Comparison of ENCODE assay signal across 21 mouse cellular contexts in genomic region chr7:127262218-127262961, GRCm38 (mm10). TPM values are rescaled to one million over a fixed set of nuclear protein-coding genes. Genes with fewer than 3 reads are reported as not detected.
A peak's percentile ranks its signal among the peaks of the same experiment; 100 is the strongest.
DNase-seq lines count a peak whose midpoint lies in the region; ATAC-seq and TF ChIP-seq lines count a peak whose summit lies in the region.
"Had no signal": no experiment of that assay in that cellular context is flagged by ENCODE, and none has a peak within 500 bp of the region (broad histone marks: within the 10 kb centered on the region; RNA-seq: fewer than 3 reads in every experiment).

No protein-coding gene starts in this region.

- intact Hi-C loops in heart, postnatal 25 days (cut with DNase I), result loop anchor here (5.0 kb wide), 2 partner anchors 80 to 250 kb away; partner anchors contain the start of gene Srcap

- no peaks in the 10 kb centered on the region for H3K27me3 ChIP-seq in limb, embryonic 13.5 days
- no peaks in the 10 kb centered on the region for H3K27me3 ChIP-seq in limb, embryonic 10.5 days (ENCODE audit: low read depth, poor library complexity, severe bottlenecking)
- no peaks in the 10 kb centered on the region for H3K27me3 ChIP-seq in MEL (ENCODE audit: control insufficient read depth in 1 of 2, insufficient read depth in 2 of 2, low read length in 2 of 2)
- no peaks in the 10 kb centered on the region for H3K27me3 ChIP-seq in liver, embryonic 13.5 days
- H3K27me3 ChIP-seq: embryonic facial prominence, embryonic 15.5 days; heart, embryonic 12.5 days; hindbrain, embryonic 12.5 days had no signal

- no peak overlapping the region for H3K27ac ChIP-seq in limb, embryonic 13.5 days
- no peak overlapping the region for H3K27ac ChIP-seq in limb, embryonic 10.5 days
- H3K27ac ChIP-seq in MEL (ENCODE audit: control insufficient read depth, low read depth, low read length), result peak overlapping the region; percentile 45
- H3K27ac ChIP-seq in liver, embryonic 13.5 days, result peak overlapping the region; percentile 34; the same call in 1 of the 2 replicates
- H3K27ac ChIP-seq: embryonic facial prominence, embryonic 15.5 days; forebrain, embryonic 10.5 days; gastrocnemius, adult 2 months; hindbrain, embryonic 12.5 days had no signal

- no peak for TF ChIP-seq POLR2A in MEL (IDR thresholded peaks at IDR 0.05; ENCODE audit: control insufficient read depth in 1 of 2, insufficient read depth in 1 of 2, low read depth in 1 of 2, low read length in 2 of 2, poor library complexity in 1 of 2)

- TF ChIP-seq RAD21 in MEL (IDR thresholded peaks at IDR 0.05; ENCODE audit: low read depth, low read length), result no peak

- no peak for DNase-seq in limb, embryonic 10.5 days (ENCODE audit: low spot score)
- peak; percentile 53 for DNase-seq in lung, postnatal 10 days
- no peak for DNase-seq in lung, adult 18-20 months
- peak; percentile 67 for DNase-seq in MEL (ENCODE audit: low read depth, low spot score)
- no peak for DNase-seq in liver, embryonic 13.5 days
- DNase-seq in heart, postnatal 25 days (ENCODE audit: low spot score), result no peak
- no peak for DNase-seq in spleen, postnatal 4 days (ENCODE audit: low spot score in 2 of 2)
- DNase-seq: adrenal gland, postnatal 10 days; cerebellum, adult 11 months; cerebellum, adult 8-10 months; embryo, embryonic 11 days; gastrocnemius, adult 2 months; gastrocnemius, postnatal 25 days; heart, postnatal 4 days had no signal

- H3K9me3 ChIP-seq in limb, embryonic 13.5 days, result no peaks in the 10 kb centered on the region
- H3K9me3 ChIP-seq in limb, embryonic 10.5 days (replicated peaks), result no peaks in the 10 kb centered on the region
- no peaks in the 10 kb centered on the region for H3K9me3 ChIP-seq in MEL (replicated peaks; ENCODE audit: insufficient read depth, low read length)
- H3K9me3 ChIP-seq in liver, embryonic 13.5 days (replicated peaks), result no peaks in the 10 kb centered on the region
- H3K9me3 ChIP-seq: embryonic facial prominence, embryonic 15.5 days; forebrain, embryonic 10.5 days; heart, embryonic 12.5 days; hindbrain, embryonic 12.5 days had no signal

- H3K79me2 ChIP-seq in MEL (ENCODE audit: control insufficient read depth, insufficient read depth, low read length, poor library complexity), result peaks cover 11% of the 10 kb centered on the region

- H3K4me1 ChIP-seq in limb, embryonic 13.5 days, result peaks cover 22% of the 10 kb centered on the region
- peaks cover 21% of the 10 kb centered on the region for H3K4me1 ChIP-seq in limb, embryonic 10.5 days
- peaks cover 17 to 26% of the 10 kb centered on the region in 2 experiments for H3K4me1 ChIP-seq in MEL (ENCODE audit: control insufficient read depth in 1 of 2, insufficient read depth in 2 of 2, low read length in 2 of 2)
- H3K4me1 ChIP-seq in liver, embryonic 13.5 days (replicated peaks), result peaks cover 56% of the 10 kb centered on the region

- H3K9ac ChIP-seq in limb, embryonic 13.5 days, result 0 out of 2 replicates have a peak overlapping the region, but pooled peaks have one; percentile 15
- no peak overlapping the region; the same call in 1 of the 2 replicates for H3K9ac ChIP-seq in MEL (ENCODE audit: control insufficient read depth, low read depth, low read length, poor library complexity, severe bottlenecking)
- H3K9ac ChIP-seq in liver, embryonic 13.5 days, result peak overlapping the region; percentile 14; the same call in 1 of the 2 replicates
- H3K9ac ChIP-seq: embryonic facial prominence, embryonic 15.5 days; heart, embryonic 12.5 days; hindbrain, embryonic 12.5 days had no signal

- no peak for TF ChIP-seq CTCF in MEL (IDR thresholded peaks at IDR 0.05 in 2 of 3, conservative IDR thresholded peaks at IDR 0.05 in 1 of 3; ENCODE audit: control insufficient read depth in 1 of 3, insufficient read depth in 1 of 3, low read depth in 2 of 3, low read length in 3 of 3, poor library complexity in 1 of 3, severe bottlenecking in 1 of 3)

- ATAC-seq in limb, embryonic 13.5 days (ENCODE audit: low FRiP score, low read depth), result no peak
- no peak for ATAC-seq in liver, embryonic 13.5 days (ENCODE audit: low read depth)
- ATAC-seq: forebrain, embryonic 14.5 days had no signal

- H3K36me3 ChIP-seq in limb, embryonic 13.5 days, result peaks cover 8% of the 10 kb centered on the region; the same call in 1 of the 2 replicates
- peaks cover 20% of the 10 kb centered on the region for H3K36me3 ChIP-seq in limb, embryonic 10.5 days
- peaks cover 0 to 30% of the 10 kb centered on the region in 2 experiments; a peak in 2 of 4 replicates for H3K36me3 ChIP-seq in MEL (ENCODE audit: control insufficient read depth in 1 of 2, insufficient read depth in 2 of 2, low read length in 2 of 2)
- H3K36me3 ChIP-seq in liver, embryonic 13.5 days, result 0 out of 2 replicates have a peak, but pooled peaks cover 4% of the 10 kb centered on the region
- H3K36me3 ChIP-seq: embryonic facial prominence, embryonic 15.5 days; hindbrain, embryonic 12.5 days had no signal

- TF ChIP-seq EP300 in MEL (IDR thresholded peaks at IDR 0.05; ENCODE audit: low read depth in 1 of 2, low read length in 2 of 2), result peak; percentile 57 to 80

- H3K4me2 ChIP-seq in limb, embryonic 13.5 days (replicated peaks), result no peak overlapping the region
- H3K4me2 ChIP-seq in liver, embryonic 13.5 days, result 0 out of 2 replicates have a peak overlapping the region, but pooled peaks have one; percentile 10
- H3K4me2 ChIP-seq: embryonic facial prominence, embryonic 15.5 days; heart, embryonic 12.5 days; hindbrain, embryonic 12.5 days had no signal

- 85% methylated on average over 10 of the region's 10 CpGs for WGBS in limb, embryonic 13.5 days
- 91% methylated on average over 10 of the region's 10 CpGs for WGBS in limb, embryonic 10.5 days
- 42% methylated on average over 10 of the region's 10 CpGs for WGBS in liver, embryonic 13.5 days (ENCODE audit: insufficient replicate concordance)

- no peak overlapping the region for H3K4me3 ChIP-seq in limb, embryonic 13.5 days
- H3K4me3 ChIP-seq in limb, embryonic 10.5 days, result no peak overlapping the region
- H3K4me3 ChIP-seq in MEL (ENCODE audit: control insufficient read depth in 1 of 2, insufficient read depth in 1 of 2, low read depth in 2 of 2, low read length in 2 of 2), result peak overlapping the region in 1 of 2 experiments; percentile 19; a peak in 2 of 4 replicates
- no peak overlapping the region for H3K4me3 ChIP-seq in liver, embryonic 13.5 days (replicated peaks)
- H3K4me3 ChIP-seq: embryonic facial prominence, embryonic 15.5 days; erythroblast, embryonic 14.5 days; forebrain, embryonic 10.5 days; gastrocnemius, adult 2 months; heart, embryonic 12.5 days; hindbrain, embryonic 12.5 days had no signal

TF ChIP-seq in MEL, 35 proteins besides CTCF, POLR2A, EP300 and RAD21 (continues in another document):
- TF ChIP-seq ZMIZ1 (IDR thresholded peaks at IDR 0.05; ENCODE audit: low read depth, low read length), result no peak
- TF ChIP-seq SIN3A (IDR thresholded peaks at IDR 0.05; ENCODE audit: low read length), result peak; percentile 61
- TF ChIP-seq MYC (IDR thresholded peaks at IDR 0.05; ENCODE audit: low read depth, low read length), result no peak
- no peak for TF ChIP-seq E2F4 (IDR thresholded peaks at IDR 0.05; ENCODE audit: borderline replicate concordance, low read depth, low read length)

RNA-seq across cellular contexts. Expression of gene Dctpp1, which starts 1.9 kb away (rescaled TPM):
- 172 and 176 TPM in 2 replicates for polyA plus RNA-seq in limb, embryonic 13.5 days (2015; fragmentation: Nextera tagmentation; extraction: Ambion mirVana)
- polyA plus RNA-seq in limb, embryonic 10.5 days (2016; fragmentation: Nextera tagmentation; extraction: Ambion mirVana), result 340 and 453 TPM in 2 replicates
- 238 and 253 TPM in 2 replicates for total RNA-seq in MEL (2012; rRNA removed)
- 100 to 1,000 TPM in 1 of 2 experiments, not detected in 1; 290 TPM for polyA plus RNA-seq in MEL (2012; ENCODE audit: insufficient read depth in 1 of 2, insufficient read length in 2 of 2, low read depth in 1 of 2, low replicate concordance in 2 of 2, missing spikeins in 1 of 2)
- polyA plus RNA-seq in liver, embryonic 13.5 days (2015; fragmentation: Nextera tagmentation; extraction: Ambion mirVana), result 134 and 136 TPM in 2 replicates
- 10 to 100 TPM; 46.7 to 47.5 TPM for total RNA-seq in heart, postnatal 25 days (2021)

RNA-seq across cellular contexts. Expression of gene Sephs2, which starts 11.5 kb away (rescaled TPM):
- polyA plus RNA-seq in limb, embryonic 13.5 days (2015; fragmentation: Nextera tagmentation; extraction: Ambion mirVana), result 69.4 and 72.8 TPM in 2 replicates
- 89.7 and 93.9 TPM in 2 replicates for polyA plus RNA-seq in limb, embryonic 10.5 days (2016; fragmentation: Nextera tagmentation; extraction: Ambion mirVana)
- 177 and 182 TPM in 2 replicates for total RNA-seq in MEL (2012; rRNA removed)
- 100 to 1,000 TPM in 1 of 2 experiments, not detected in 1; 109 TPM for polyA plus RNA-seq in MEL (2012; ENCODE audit: insufficient read depth in 1 of 2, insufficient read length in 2 of 2, low read depth in 1 of 2, low replicate concordance in 2 of 2, missing spikeins in 1 of 2)
- 138 and 169 TPM in 2 replicates for polyA plus RNA-seq in liver, embryonic 13.5 days (2015; fragmentation: Nextera tagmentation; extraction: Ambion mirVana)
- total RNA-seq in heart, postnatal 25 days (2021), result 10 to 100 TPM; 27.8 to 30.0 TPM

RNA-seq across cellular contexts. Expression of gene Zfp771, which starts 18.3 kb away (rescaled TPM):
- 75.1 and 82.7 TPM in 2 replicates for polyA plus RNA-seq in limb, embryonic 13.5 days (2015; fragmentation: Nextera tagmentation; extraction: Ambion mirVana)
- 70.6 and 73.6 TPM in 2 replicates for polyA plus RNA-seq in limb, embryonic 10.5 days (2016; fragmentation: Nextera tagmentation; extraction: Ambion mirVana)
- total RNA-seq in MEL (2012; rRNA removed), result 33.4 and 37.6 TPM in 2 replicates
- 10 to 100 TPM in 1 of 2 experiments, not detected in 1; 58.3 TPM for polyA plus RNA-seq in MEL (2012; ENCODE audit: insufficient read depth in 1 of 2, insufficient read length in 2 of 2, low read depth in 1 of 2, low replicate concordance in 2 of 2, missing spikeins in 1 of 2)
- polyA plus RNA-seq in liver, embryonic 13.5 days (2015; fragmentation: Nextera tagmentation; extraction: Ambion mirVana), result 19.0 and 20.6 TPM in 2 replicates
- 10 to 100 TPM; 17.1 to 20.9 TPM for total RNA-seq in heart, postnatal 25 days (2021)

RNA-seq across cellular contexts. Expression of gene Sept1, which starts 29.5 kb away (rescaled TPM):
- polyA plus RNA-seq in limb, embryonic 13.5 days (2015; fragmentation: Nextera tagmentation; extraction: Ambion mirVana), result 23.5 and 27.9 TPM in 2 replicates
- polyA plus RNA-seq in limb, embryonic 10.5 days (2016; fragmentation: Nextera tagmentation; extraction: Ambion mirVana), result 27.0 and 29.9 TPM in 2 replicates
- 30.6 and 41.3 TPM in 2 replicates for total RNA-seq in MEL (2012; rRNA removed)
- 100 to 1,000 TPM in 1 of 2 experiments, not detected in 1; 116 TPM for polyA plus RNA-seq in MEL (2012; ENCODE audit: insufficient read depth in 1 of 2, insufficient read length in 2 of 2, low read depth in 1 of 2, low replicate concordance in 2 of 2, missing spikeins in 1 of 2)
- polyA plus RNA-seq in liver, embryonic 13.5 days (2015; fragmentation: Nextera tagmentation; extraction: Ambion mirVana), result 9.7 and 9.8 TPM in 2 replicates
- 1 to 10 TPM; 3.2 to 6.7 TPM for total RNA-seq in heart, postnatal 25 days (2021)

RNA-seq across cellular contexts. Expression of gene Zfp553, which starts 29.5 kb away (rescaled TPM):
- polyA plus RNA-seq in limb, embryonic 13.5 days (2015; fragmentation: Nextera tagmentation; extraction: Ambion mirVana), result 51.8 and 52.1 TPM in 2 replicates
- 74.2 and 74.9 TPM in 2 replicates for polyA plus RNA-seq in limb, embryonic 10.5 days (2016; fragmentation: Nextera tagmentation; extraction: Ambion mirVana)
- 13.9 and 14.6 TPM in 2 replicates for total RNA-seq in MEL (2012; rRNA removed)
- 10 to 100 TPM in 1 of 2 experiments, not detected in 1; 19.0 TPM for polyA plus RNA-seq in MEL (2012; ENCODE audit: insufficient read depth in 1 of 2, insufficient read length in 2 of 2, low read depth in 1 of 2, low replicate concordance in 2 of 2, missing spikeins in 1 of 2)
- 8.3 and 9.0 TPM in 2 replicates for polyA plus RNA-seq in liver, embryonic 13.5 days (2015; fragmentation: Nextera tagmentation; extraction: Ambion mirVana)
- total RNA-seq in heart, postnatal 25 days (2021), result 1 to 10 TPM; 6.0 to 7.1 TPM

Comparison
In these comparisons a context has a peak if more than half of its experiments do, and no peak if none do; other contexts are left out.
1. DNase-seq: peak in lung, postnatal 10 days (single experiment) and MEL (single experiment); none in limb, embryonic 10.5 days (single experiment), lung, adult 18-20 months (0 of 2), liver, embryonic 13.5 days (single experiment), heart, postnatal 25 days (single experiment) and spleen, postnatal 4 days (0 of 2).
2. H3K27ac ChIP-seq: peak in MEL (single experiment) and liver, embryonic 13.5 days (single experiment); none in limb, embryonic 13.5 days (single experiment) and limb, embryonic 10.5 days (single experiment).